Mouse (Mus musculus) embryonic facial prominence, embryonic 11.5 days (tissue): ENCODE measurements around the gene Kcnq5. TPM values are rescaled to one million over a fixed set of nuclear protein-coding genes. Genes with fewer than 3 reads are reported as not detected.

Experiments used
- ATAC-seq: fragments of 200-750 bp; cut with Nextera tagmentation; replicated peaks from 2 replicates; pipeline ENCODE4 v1.8.0; 2017; ENCODE audit warnings: low read depth; ENCODE audit not compliant: insufficient number of reproducible peaks, low FRiP score, low TSS enrichment
- DNase-seq: peaks from one replicate; pipeline ENCODE4 v3.0.0-alpha.2; 2015; ENCODE audit warnings: low spot score
- H3K27ac ChIP-seq: fragments of 300-500 bp; sonication (generic); replicated peaks from 2 replicates; pipeline ENCODE4 v1.5.1; 2014; ENCODE audit warnings: mild to moderate bottlenecking, low read depth, low read length, control low read depth
- H3K27me3 ChIP-seq: fragments of 300-500 bp; sonication (generic); 2 replicates; pipeline ENCODE4 v1.6.1; 2014; ENCODE audit warnings: mild to moderate bottlenecking, low read length, moderate library complexity, mixed read lengths; ENCODE audit not compliant: control insufficient read depth, insufficient read depth
- H3K36me3 ChIP-seq: fragments of 300-500 bp; sonication (generic); replicated peaks from 2 replicates; pipeline ENCODE4 v1.6.1; 2014; ENCODE audit warnings: low read depth, mild to moderate bottlenecking, low read length, moderate library complexity, mixed read lengths; ENCODE audit not compliant: control insufficient read depth, insufficient read depth
- H3K4me1 ChIP-seq: fragments of 300-500 bp; sonication (generic); 2 replicates; pipeline ENCODE4 v1.6.1; 2014; ENCODE audit warnings: low read length, mixed read lengths; ENCODE audit not compliant: control insufficient read depth, insufficient read depth
- H3K4me2 ChIP-seq: fragments of 300-500 bp; sonication (generic); 2 replicates; pipeline ENCODE4 v1.6.1; 2014; ENCODE audit warnings: low read depth, mild to moderate bottlenecking, control low read depth, low read length, moderate library complexity
- H3K4me3 ChIP-seq: fragments of 300-500 bp; sonication (generic); 2 replicates; pipeline ENCODE4 v1.5.1; 2014; ENCODE audit warnings: low read depth, low read length, control low read depth
- H3K9ac ChIP-seq: fragments of 300-500 bp; sonication (generic); replicated peaks from 2 replicates; pipeline ENCODE4 v1.6.1; 2014; ENCODE audit warnings: mild to moderate bottlenecking, control low read depth, low read length
- H3K9me3 ChIP-seq: fragments of 300-500 bp; sonication (generic); replicated peaks from 2 replicates; pipeline ENCODE4 v1.6.1; 2016; ENCODE audit warnings: mild to moderate bottlenecking, low read length, inconsistent platforms, mixed read lengths; ENCODE audit not compliant: control insufficient read depth
- WGBS: fragments of 180-500 bp; shearing (Covaris S2); extraction: QIAGEN DNeasy Blood & Tissue Kit; methylation state at CpG from one replicate; pipeline ENCODE4 v1.1.7; 2014; 5-methylcytosine and 5-hydroxymethylcytosine counted together
- polyA plus RNA-seq: library from polyadenylated mRNA; unstranded; fragments of >200 nt; fragmentation: Nextera tagmentation; extraction: Ambion mirVana; gene quantifications from 2 replicates; pipeline ENCODE4 v1.2.1, GENCODE M21; 2014

Gene Kcnq5
- polyA plus RNA-seq, 1 experiment from 2014 or later: 1.1 TPM

GRCm38 (mm10) chr1:21460941-21461689 is 500.6 kb downstream of the Kcnq5 start:
- H3K27ac ChIP-seq: no peak overlapping the region
- H3K9ac ChIP-seq: no peak overlapping the region
- H3K4me3 ChIP-seq: no peak overlapping the region
- ATAC-seq (peak; percentile 85), DNase-seq (peak; percentile 82)
- no peaks in the 10 kb centered on the region for H3K36me3 ChIP-seq
- 53% methylated on average over 18 of the region's 18 CpGs for WGBS
- H3K9me3 ChIP-seq: no peaks in the 10 kb centered on the region
- H3K4me1 ChIP-seq: no peaks in the 10 kb centered on the region
- H3K4me2 ChIP-seq: no peak overlapping the region
- H3K27me3 ChIP-seq: no peaks in the 10 kb centered on the region

GRCm38 (mm10) chr1:21458581-21458980 is 503.2 kb downstream of the Kcnq5 start:
- Histone ChIP-seq H3K27ac (no peak overlapping the region), H3K9ac (no peak overlapping the region), H3K4me1 (no peaks in the 10 kb centered on the region), H3K27me3 (no peaks in the 10 kb centered on the region), H3K4me3 (no peak overlapping the region), H3K36me3 (no peaks in the 10 kb centered on the region), H3K4me2 (no peak overlapping the region), H3K9me3 (no peaks in the 10 kb centered on the region)
- 87% methylated on average over 8 of the region's 8 CpGs for WGBS
- ATAC-seq (no peak), DNase-seq (no peak)

GRCm38 (mm10) chr1:21455971-21456370 is 505.8 kb downstream of the Kcnq5 start:
- no peak overlapping the region for H3K27ac ChIP-seq
- WGBS: 81% methylated on average over 5 of the region's 5 CpGs
- H3K4me1 ChIP-seq: no peaks in the 10 kb centered on the region
- H3K9me3 ChIP-seq: no peaks in the 10 kb centered on the region
- DNase-seq: no peak
- H3K4me3 ChIP-seq: no peak overlapping the region
- H3K36me3 ChIP-seq: no peaks in the 10 kb centered on the region
- no peak for ATAC-seq
- H3K9ac ChIP-seq: no peak overlapping the region
- H3K27me3 ChIP-seq: no peaks in the 10 kb centered on the region
- no peak overlapping the region for H3K4me2 ChIP-seq

GRCm38 (mm10) chr1:21448227-21448626 is 513.5 kb downstream of the Kcnq5 start:
- no peaks in the 10 kb centered on the region for H3K9me3 ChIP-seq
- ATAC-seq (no peak), DNase-seq (no peak)
- H3K27ac ChIP-seq: no peak overlapping the region
- H3K4me3 ChIP-seq: no peak overlapping the region
- H3K9ac ChIP-seq: no peak overlapping the region
- H3K4me1 ChIP-seq: no peaks in the 10 kb centered on the region
- 61% methylated on average over 2 of the region's 2 CpGs for WGBS
- H3K36me3 ChIP-seq: no peaks in the 10 kb centered on the region
- H3K4me2 ChIP-seq: no peak overlapping the region
- no peaks in the 10 kb centered on the region for H3K27me3 ChIP-seq

- WGBS: 78% methylated on average over 3 of the region's 3 CpGs
These were observed 525.0 kb downstream of the Kcnq5 start for GRCm38 (mm10) chr1:21436753-21437152.

GRCm38 (mm10) chr1:21434853-21435252 is 526.9 kb downstream of the Kcnq5 start:
- DNase-seq (no peak), ATAC-seq (no peak)
- Histone ChIP-seq H3K27me3 (no peaks in the 10 kb centered on the region), H3K9me3 (no peaks in the 10 kb centered on the region), H3K4me1 (no peaks in the 10 kb centered on the region), H3K27ac (no peak overlapping the region), H3K36me3 (no peaks in the 10 kb centered on the region), H3K4me3 (no peak overlapping the region), H3K4me2 (no peak overlapping the region), H3K9ac (no peak overlapping the region)
- 66% methylated on average over 3 of the region's 3 CpGs for WGBS

More at GRCm38 (mm10) chr1:21436753-21437152, 525.0 kb downstream of the Kcnq5 start:
- no peak overlapping the region for H3K4me2 ChIP-seq
- no peaks in the 10 kb centered on the region for H3K36me3 ChIP-seq
- DNase-seq (no peak), ATAC-seq (no peak)
- H3K4me3 ChIP-seq: no peak overlapping the region
- H3K4me1 ChIP-seq: no peaks in the 10 kb centered on the region
- no peak overlapping the region for H3K27ac ChIP-seq
- H3K27me3 ChIP-seq: no peaks in the 10 kb centered on the region
- H3K9ac ChIP-seq: no peak overlapping the region
- no peaks in the 10 kb centered on the region for H3K9me3 ChIP-seq

GRCm38 (mm10) chr1:21431666-21432065 is 530.1 kb downstream of the Kcnq5 start:
- Histone ChIP-seq H3K4me3 (no peak overlapping the region), H3K27ac (no peak overlapping the region), H3K4me1 (no peaks in the 10 kb centered on the region), H3K9ac (no peak overlapping the region), H3K4me2 (no peak overlapping the region), H3K9me3 (no peaks in the 10 kb centered on the region), H3K27me3 (no peaks in the 10 kb centered on the region), H3K36me3 (no peaks in the 10 kb centered on the region)
- DNase-seq (no peak), ATAC-seq (no peak)
- WGBS: 86% methylated on average over 3 of the region's 3 CpGs

- Histone ChIP-seq H3K4me3 (no peak overlapping the region), H3K9ac (no peak overlapping the region), H3K36me3 (no peaks in the 10 kb centered on the region), H3K27me3 (no peaks in the 10 kb centered on the region), H3K9me3 (no peaks in the 10 kb centered on the region), H3K27ac (no peak overlapping the region), H3K4me1 (no peaks in the 10 kb centered on the region), H3K4me2 (no peak overlapping the region)
- no peak for DNase-seq
- ATAC-seq: no peak
- 67% methylated on average over 4 of the region's 4 CpGs for WGBS
These were observed 533.7 kb downstream of the Kcnq5 start for GRCm38 (mm10) chr1:21428079-21428478.
